Mouse (Mus musculus) midbrain, embryonic 10.5 days (tissue): ENCODE data around the gene Tes3-ps. TPM values are rescaled to one million over a fixed set of nuclear protein-coding genes. Genes with fewer than 3 reads are reported as not detected.

Source experiments
- DNase-seq: peaks from one replicate; pipeline ENCODE4 v3.0.0-alpha.2; 2017; ENCODE audit warnings: low spot score
- H3K27ac ChIP-seq: fragments of 300-500 bp; sonication (generic); replicated peaks from 2 replicates; pipeline ENCODE4 v1.5.1; 2016; ENCODE audit warnings: mild to moderate bottlenecking
- H3K27me3 ChIP-seq: fragments of 300-500 bp; sonication (generic); 2 replicates; pipeline ENCODE4 v1.6.1; 2016; ENCODE audit warnings: low read depth, mild to moderate bottlenecking; ENCODE audit not compliant: poor library complexity, severe bottlenecking
- H3K36me3 ChIP-seq: fragments of 300-500 bp; sonication (generic); 2 replicates; pipeline ENCODE4 v1.6.1; 2016; ENCODE audit warnings: mild to moderate bottlenecking, moderate library complexity
- H3K4me1 ChIP-seq: fragments of 300-500 bp; sonication (generic); 2 replicates; pipeline ENCODE4 v1.6.1; 2016
- H3K4me3 ChIP-seq: fragments of 300-500 bp; sonication (generic); 2 replicates; pipeline ENCODE4 v1.5.1; 2016; ENCODE audit warnings: mild to moderate bottlenecking, moderate library complexity
- H3K9me3 ChIP-seq: fragments of 300-500 bp; sonication (generic); replicated peaks from 2 replicates; pipeline ENCODE4 v1.6.1; 2016; ENCODE audit warnings: mild to moderate bottlenecking
- WGBS: fragments of 180-500 bp; shearing (Covaris S2); methylation state at CpG from one replicate; pipeline ENCODE4 v1.1.7; 2016; 5-methylcytosine and 5-hydroxymethylcytosine counted together
- polyA plus RNA-seq: library from polyadenylated mRNA; unstranded; fragments of >200 nt; fragmentation: Nextera tagmentation; extraction: Ambion mirVana; gene quantifications from 2 replicates; pipeline ENCODE4 v1.2.1, GENCODE M21; 2016

Tes3-ps gene
- polyA plus RNA-seq, 1 experiment from 2014 or later, result 1.6 TPM

- 92% methylated on average over 2 of the region's 2 CpGs for WGBS
- DNase-seq, result no peak
- Histone ChIP-seq H3K9me3 (no peaks in the 10 kb centered on the region), H3K27me3 (no peaks in the 10 kb centered on the region), H3K27ac (no peak overlapping the region), H3K36me3 (no peaks in the 10 kb centered on the region), H3K4me3 (no peak overlapping the region), H3K4me1 (no peaks in the 10 kb centered on the region)
These were observed 33.1 kb downstream of the Tes3-ps start for GRCm38 (mm10) chr13:49526235-49526634.

- H3K9me3 ChIP-seq, result no peaks in the 10 kb centered on the region
- 93% methylated on average over 4 of the region's 4 CpGs for WGBS
- DNase-seq, result no peak
These were observed 37.5 kb downstream of the Tes3-ps start for GRCm38 (mm10) chr13:49530636-49531035.

GRCm38 (mm10) chr13:49536946-49537345, 43.8 kb downstream of the Tes3-ps start:
- H3K36me3 ChIP-seq, result no peaks in the 10 kb centered on the region
- no peak for DNase-seq
- H3K9me3 ChIP-seq, result no peaks in the 10 kb centered on the region
- no peak overlapping the region for H3K4me3 ChIP-seq
- H3K27me3 ChIP-seq, result no peaks in the 10 kb centered on the region
- H3K4me1 ChIP-seq, result no peaks in the 10 kb centered on the region
- WGBS, result 89% methylated on average over 1 of the region's 1 CpGs
- H3K27ac ChIP-seq, result no peak overlapping the region

More at GRCm38 (mm10) chr13:49530636-49531035, 37.5 kb downstream of the Tes3-ps start:
- no peaks in the 10 kb centered on the region for H3K4me1 ChIP-seq
- H3K27ac ChIP-seq, result no peak overlapping the region
- no peaks in the 10 kb centered on the region for H3K36me3 ChIP-seq
- H3K4me3 ChIP-seq, result no peak overlapping the region
- no peaks in the 10 kb centered on the region for H3K27me3 ChIP-seq

- H3K27me3 ChIP-seq, result no peaks in the 10 kb centered on the region
- H3K36me3 ChIP-seq, result no peaks in the 10 kb centered on the region
- WGBS, result 95% methylated on average over 1 of the region's 1 CpGs
- no peak overlapping the region for H3K27ac ChIP-seq
- no peaks in the 10 kb centered on the region for H3K4me1 ChIP-seq
- H3K9me3 ChIP-seq, result no peaks in the 10 kb centered on the region
- no peak overlapping the region for H3K4me3 ChIP-seq
- no peak for DNase-seq
These were observed 45.6 kb downstream of the Tes3-ps start for GRCm38 (mm10) chr13:49538693-49539092.

- 91% methylated on average over 3 of the region's 3 CpGs for WGBS
- Histone ChIP-seq H3K4me1 (no peaks in the 10 kb centered on the region), H3K27ac (no peak within 1 kb of the TSS), H3K27me3 (no peaks in the 10 kb centered on the region), H3K4me3 (no peak within 1 kb of the TSS), H3K9me3 (no peaks in the 10 kb centered on the region), H3K36me3 (no peaks in the 10 kb centered on the region)
- no peak for DNase-seq
These were observed 51.2 kb downstream of the Tes3-ps start, which contains the start of gene Aspn for GRCm38 (mm10) chr13:49544279-49544678. TSS of gene Aspn (plus strand) at chr13:49544443.

- DNase-seq, result no peak
- Histone ChIP-seq H3K4me1 (no peaks in the 10 kb centered on the region), H3K27ac (no peak overlapping the region), H3K9me3 (no peaks in the 10 kb centered on the region), H3K4me3 (no peak overlapping the region), H3K36me3 (no peaks in the 10 kb centered on the region), H3K27me3 (no peaks in the 10 kb centered on the region)
- 76% methylated on average over 3 of the region's 3 CpGs for WGBS
These were observed 52.5 kb downstream of the Tes3-ps start for GRCm38 (mm10) chr13:49545646-49546045.

Other genes starting within 250 kb of the Tes3-ps start
- 1.0 and 1.2 TPM in 2 replicates for gene Susd3, start 244.6 kb upstream of the Tes3-ps start, polyA plus RNA-seq
- 1.1 and 1.5 TPM in 2 replicates for gene Fgd3, start 173.0 kb upstream of the Tes3-ps start, polyA plus RNA-seq
- gene Bicd2, start 151.7 kb upstream of the Tes3-ps start, polyA plus RNA-seq, result 29.7 and 33.9 TPM in 2 replicates
- 18.5 and 20.3 TPM in 2 replicates for gene Ippk, start 72.1 kb upstream of the Tes3-ps start, polyA plus RNA-seq
- gene Ecm2, start 11.5 kb downstream of the Tes3-ps start, polyA plus RNA-seq, result 0.53 and 0.97 TPM in 2 replicates
- gene Aspn, start 51.1 kb downstream of the Tes3-ps start, polyA plus RNA-seq, result 0.11 and 0.15 TPM in 2 replicates
- 1.1 TPM in 2 replicates for gene Omd, start 89.1 kb downstream of the Tes3-ps start, polyA plus RNA-seq
- 1.8 and 4.8 TPM in 2 replicates for gene Ogn, start 114.7 kb downstream of the Tes3-ps start, polyA plus RNA-seq
- gene Cenpp, start 159.5 kb downstream of the Tes3-ps start, polyA plus RNA-seq, result 32.1 and 38.4 TPM in 2 replicates
- gene Nol8, start 159.8 kb downstream of the Tes3-ps start, polyA plus RNA-seq, result 22.7 and 23.9 TPM in 2 replicates
- gene Iars, start 188.8 kb downstream of the Tes3-ps start, polyA plus RNA-seq, result 105 and 113 TPM in 2 replicates